Mouse (Mus musculus) CH12F3 (cell line): Measurements from ENCODE around the gene Snph.

Experiments used
- in situ Hi-C: fragments of 300-500 bp; cut with MboI; formaldehyde crosslinking; loops from 2 replicates; pipeline ENCODE4 v1.14.3; 2020; ENCODE audit warnings: low sequenced_read_pairs

The Snph gene

DNA sequence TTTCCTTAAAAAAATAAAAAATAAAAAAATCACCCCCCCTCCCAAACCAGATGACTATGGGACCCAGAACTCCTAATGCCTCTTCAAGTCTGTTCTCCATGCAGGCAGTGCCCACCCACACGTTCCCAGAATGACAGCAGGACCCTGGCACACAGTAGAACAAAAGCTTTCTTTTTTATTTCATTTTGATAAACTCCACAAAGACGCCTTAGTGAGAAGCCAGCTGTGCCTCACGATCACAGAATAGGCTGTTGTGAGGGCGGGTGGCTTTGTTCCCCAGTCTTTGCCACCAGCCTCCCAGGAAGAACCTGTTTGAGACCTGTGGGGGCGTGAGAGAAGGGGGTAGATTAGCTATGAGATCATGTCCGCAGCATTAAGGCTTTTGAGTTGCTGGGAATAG, 87.7 kb downstream of the Snph start:
- in situ Hi-C loops: no loop called here

DNA sequence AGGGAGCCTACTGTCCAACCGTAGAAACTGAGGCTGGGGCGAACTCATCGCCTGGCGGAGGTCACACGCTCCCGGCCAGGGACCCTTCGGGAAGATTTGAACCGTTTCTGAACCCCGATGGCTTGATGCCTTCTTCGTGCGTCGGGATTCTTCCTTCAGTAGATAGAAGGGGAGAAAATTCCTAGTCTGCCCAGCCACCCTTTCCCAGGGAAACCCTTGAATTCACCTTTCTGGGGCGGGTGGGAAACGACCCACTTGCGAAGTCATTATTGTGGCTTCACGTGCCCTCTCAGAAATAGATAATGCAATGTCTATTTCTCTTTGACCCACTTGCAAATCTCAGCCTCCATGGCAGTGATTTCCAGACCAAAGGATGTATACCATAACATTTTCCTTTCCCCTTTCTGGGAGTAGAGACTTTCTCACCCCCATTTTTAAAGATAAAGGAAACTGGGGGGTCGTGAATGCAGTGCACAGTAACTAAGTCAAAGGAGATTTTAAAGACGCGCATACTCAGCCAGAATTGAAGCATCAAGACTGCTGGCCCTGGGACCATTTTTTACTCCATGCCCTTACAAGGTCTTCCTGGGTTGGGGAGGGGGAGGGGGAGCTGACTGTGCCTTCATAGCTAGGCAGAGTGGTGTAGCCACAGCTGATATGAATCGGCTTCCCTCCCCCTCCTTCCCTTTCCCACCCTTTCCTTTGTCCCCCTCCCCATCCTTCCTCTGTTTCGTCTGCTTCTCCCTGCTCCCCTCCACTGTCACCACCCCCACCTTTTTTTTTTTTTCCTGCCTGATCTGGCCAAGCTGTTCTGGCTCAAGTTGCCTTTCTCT, 89.1 kb downstream of the Snph start:
- in situ Hi-C loops: no loop called here

- in situ Hi-C loops: no loop called here
Measured at GRCm38 (mm10) chr2:151542323-151543062, 89.9 kb downstream of the Snph start, which contains the start of gene Fkbp1a. Gene Fkbp1a (plus strand): TSS chr2:151542483.
